Mouse (Mus musculus) liver, postnatal 0 days (tissue): ENCODE measurements around the gene Gm20388. TPM values are rescaled to one million over a fixed set of nuclear protein-coding genes. Genes with fewer than 3 reads are reported as not detected.

ENCODE experiments used
- ATAC-seq: fragments of 200-750 bp; cut with Nextera tagmentation; 2 replicates; pipeline ENCODE4 v1.8.0; 2017; ENCODE audit warnings: mild to moderate bottlenecking, moderate library complexity
- DNase-seq: peaks from one replicate; pipeline ENCODE4 v3.0.0-alpha.2; 2016
- H3K27ac ChIP-seq: fragments of 300-500 bp; sonication (generic); 2 replicates; pipeline ENCODE4 v1.5.1; 2014; ENCODE audit warnings: antibody characterized with exemption, moderate library complexity, mild to moderate bottlenecking, low read depth
- H3K27me3 ChIP-seq: fragments of 300-500 bp; sonication (generic); 2 replicates; pipeline ENCODE4 v1.6.1; 2014; ENCODE audit warnings: low read length, control low read depth, mixed read lengths; ENCODE audit not compliant: insufficient read depth
- H3K36me3 ChIP-seq: fragments of 300-500 bp; sonication (generic); replicated peaks from 2 replicates; pipeline ENCODE4 v1.6.1; 2014; ENCODE audit warnings: mild to moderate bottlenecking, control low read depth, low read length, moderate library complexity, mixed read lengths; ENCODE audit not compliant: insufficient read depth
- H3K4me1 ChIP-seq: fragments of 300-500 bp; sonication (generic); 2 replicates; pipeline ENCODE4 v1.6.1; 2014; ENCODE audit warnings: antibody characterized with exemption, mild to moderate bottlenecking, control low read depth; ENCODE audit not compliant: insufficient read depth
- H3K4me2 ChIP-seq: fragments of 300-500 bp; sonication (generic); 2 replicates; pipeline ENCODE4 v1.6.1; 2014; ENCODE audit warnings: low read depth, mild to moderate bottlenecking, low read length, moderate library complexity, mixed read lengths
- H3K4me3 ChIP-seq: fragments of 300-500 bp; sonication (generic); 2 replicates; pipeline ENCODE4 v1.5.1; 2014; ENCODE audit warnings: low read depth, low read length
- H3K9ac ChIP-seq: fragments of 300-500 bp; sonication (generic); replicated peaks from 2 replicates; pipeline ENCODE4 v1.6.1; 2014; ENCODE audit warnings: mild to moderate bottlenecking, moderate library complexity
- H3K9me3 ChIP-seq: fragments of 300-500 bp; sonication (generic); 2 replicates; pipeline ENCODE4 v1.6.1; 2016; ENCODE audit warnings: mild to moderate bottlenecking, control low read depth, low read length, mixed read lengths
- CTCF ChIP-seq: sonication (generic); IDR thresholded peaks from 2 replicates; pipeline ENCODE4 v1.5.1; 2016; ENCODE audit warnings: antibody characterized with exemption, low read depth
- EP300 ChIP-seq: IDR thresholded peaks from 2 replicates; pipeline ENCODE4 v1.6.1; 2016; ENCODE audit warnings: antibody characterized with exemption, low read depth, mild to moderate bottlenecking
- WGBS: fragments of 180-500 bp; shearing (Covaris S2); extraction: QIAGEN DNeasy Blood & Tissue Kit; methylation state at CpG from one replicate; pipeline ENCODE4 v1.1.7; 2014; ENCODE audit not compliant: insufficient replicate concordance; 5-methylcytosine and 5-hydroxymethylcytosine counted together
- polyA plus RNA-seq: library from polyadenylated mRNA; unstranded; fragments of >200 nt; fragmentation: Nextera tagmentation; extraction: Ambion mirVana; gene quantifications from 2 replicates; pipeline ENCODE4 v1.2.1, GENCODE M21; 2015

Gm20388 gene
- polyA plus RNA-seq, 1 experiment from 2014 or later, result not detected

DNA sequence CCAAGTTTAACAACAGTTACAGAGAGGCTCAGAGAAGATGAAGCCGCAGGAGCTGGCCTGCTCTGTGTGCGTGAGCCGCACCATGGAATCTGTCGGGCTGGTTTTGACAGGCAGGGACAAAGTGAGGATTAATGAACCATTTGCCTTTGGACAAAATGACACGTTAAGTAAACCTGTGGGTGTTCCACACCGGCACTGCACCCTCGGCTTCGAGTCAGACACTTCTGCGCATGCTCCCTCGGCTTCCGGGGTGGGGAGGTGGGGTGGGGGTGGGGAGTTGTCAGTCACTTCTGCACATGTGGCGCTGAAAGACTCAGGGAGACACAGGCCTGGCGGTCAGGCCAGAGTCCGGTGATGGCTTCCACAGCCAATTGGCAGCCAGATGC is 1352.7 kb downstream of the Gm20388 start:
- peaks cover 7% of the 10 kb centered on the region for H3K4me1 ChIP-seq
- H3K4me3 ChIP-seq, result no peak overlapping the region
- no peak overlapping the region; the same call in 1 of the 2 replicates for H3K27ac ChIP-seq
- H3K4me2 ChIP-seq, result peak overlapping the region; percentile 47; the same call in 1 of the 2 replicates
- no peaks in the 10 kb centered on the region for H3K9me3 ChIP-seq
- peak; percentile 34 for DNase-seq
- H3K9ac ChIP-seq, result no peak overlapping the region
- ATAC-seq, result 0 out of 2 replicates have a peak, but pooled peaks have one; percentile 31
- no peaks in the 10 kb centered on the region for H3K36me3 ChIP-seq
- H3K27me3 ChIP-seq, result no peaks in the 10 kb centered on the region
- whole genome bisulfite sequencing, result 36% methylated on average over 14 of the region's 14 CpGs
- TF ChIP-seq EP300, result no peak
- TF ChIP-seq CTCF, result no peak

GRCm38 (mm10) chr8:121264260-121264659 is 1353.6 kb downstream of the Gm20388 start:
- no peaks in the 10 kb centered on the region for H3K9me3 ChIP-seq

DNA sequence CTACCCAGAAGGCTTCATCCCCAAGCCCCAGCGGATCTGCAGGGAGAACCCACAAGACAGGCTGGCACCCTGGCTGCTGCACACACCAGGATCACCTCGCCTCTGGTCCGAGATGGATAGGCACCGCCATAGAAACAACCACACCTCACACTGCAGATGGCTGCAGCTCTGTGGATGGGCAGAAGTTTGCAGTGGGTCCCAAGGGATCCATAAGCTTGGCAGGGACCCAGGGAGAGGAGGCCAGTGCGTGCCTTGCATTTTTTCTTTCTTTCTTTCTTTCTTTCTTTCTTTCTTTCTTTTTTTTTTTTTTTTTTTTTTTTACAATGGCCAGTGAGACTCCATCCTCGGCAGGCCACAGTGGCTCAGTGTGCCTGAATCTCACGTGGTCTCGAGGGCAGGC is 1360.9 kb downstream of the Gm20388 start:
- no peak overlapping the region for H3K4me3 ChIP-seq
- H3K9ac ChIP-seq, result no peak overlapping the region
- no peaks in the 10 kb centered on the region for H3K36me3 ChIP-seq
- no peak overlapping the region for H3K27ac ChIP-seq
- H3K27me3 ChIP-seq, result no peaks in the 10 kb centered on the region
- no peak for DNase-seq
- WGBS, result 67% methylated on average over 8 of the region's 8 CpGs
- H3K9me3 ChIP-seq, result no peaks in the 10 kb centered on the region
- H3K4me2 ChIP-seq, result no peak overlapping the region
- H3K4me1 ChIP-seq, result no peaks in the 10 kb centered on the region
- no peak for ATAC-seq
- no peak for TF ChIP-seq CTCF

More at GRCm38 (mm10) chr8:121264260-121264659, 1353.6 kb downstream of the Gm20388 start:
- H3K4me3 ChIP-seq, result no peak overlapping the region
- WGBS, result 71% methylated on average over 9 of the region's 9 CpGs
- ATAC-seq, result no peak
- H3K4me2 ChIP-seq, result no peak overlapping the region
- no peak overlapping the region for H3K9ac ChIP-seq
- TF ChIP-seq EP300 (no peak), CTCF (no peak)
- H3K36me3 ChIP-seq, result no peaks in the 10 kb centered on the region
- DNase-seq, result no peak
- H3K27ac ChIP-seq, result no peak overlapping the region
- no peaks in the 10 kb centered on the region for H3K27me3 ChIP-seq
- peaks cover 5% of the 10 kb centered on the region for H3K4me1 ChIP-seq

GRCm38 (mm10) chr8:121273195-121273594 is 1362.6 kb downstream of the Gm20388 start:
- Histone ChIP-seq H3K4me2 (peak overlapping the region; percentile 13; the same call in 1 of the 2 replicates), H3K4me1 (no peaks in the 10 kb centered on the region), H3K27me3 (no peaks in the 10 kb centered on the region), H3K27ac (no peak overlapping the region), H3K4me3 (no peak overlapping the region), H3K9me3 (no peaks in the 10 kb centered on the region), H3K9ac (no peak overlapping the region), H3K36me3 (no peaks in the 10 kb centered on the region)
- ATAC-seq (no peak), DNase-seq (peak; percentile 33)
- WGBS, result 37% methylated on average over 14 of the region's 14 CpGs
- TF ChIP-seq CTCF, result no peak
- no peak for TF ChIP-seq EP300

- no peak overlapping the region for H3K4me2 ChIP-seq
- no peaks in the 10 kb centered on the region for H3K27me3 ChIP-seq
- no peak overlapping the region for H3K9ac ChIP-seq
- no peaks in the 10 kb centered on the region for H3K4me1 ChIP-seq
- H3K36me3 ChIP-seq, result no peaks in the 10 kb centered on the region
- TF ChIP-seq EP300 (no peak), CTCF (no peak)
- no peak overlapping the region for H3K4me3 ChIP-seq
- no peak overlapping the region for H3K27ac ChIP-seq
- ATAC-seq (no peak), DNase-seq (no peak)
- 73% methylated on average over 15 of the region's 15 CpGs for WGBS
- no peaks in the 10 kb centered on the region for H3K9me3 ChIP-seq
Measured at GRCm38 (mm10) chr8:121273620-121274019, 1363.0 kb downstream of the Gm20388 start.

- no peak overlapping the region for H3K4me3 ChIP-seq
- no peaks in the 10 kb centered on the region for H3K27me3 ChIP-seq
- TF ChIP-seq CTCF (no peak), EP300 (no peak)
- no peaks in the 10 kb centered on the region for H3K9me3 ChIP-seq
- H3K4me1 ChIP-seq, result no peaks in the 10 kb centered on the region
- no peak for DNase-seq
- H3K9ac ChIP-seq, result no peak overlapping the region
- no peak overlapping the region for H3K27ac ChIP-seq
- WGBS, result 61% methylated on average over 9 of the region's 9 CpGs
- ATAC-seq, result no peak
- no peaks in the 10 kb centered on the region for H3K36me3 ChIP-seq
- no peak overlapping the region for H3K4me2 ChIP-seq
Measured at GRCm38 (mm10) chr8:121280414-121280813, 1369.8 kb downstream of the Gm20388 start.

DNA sequence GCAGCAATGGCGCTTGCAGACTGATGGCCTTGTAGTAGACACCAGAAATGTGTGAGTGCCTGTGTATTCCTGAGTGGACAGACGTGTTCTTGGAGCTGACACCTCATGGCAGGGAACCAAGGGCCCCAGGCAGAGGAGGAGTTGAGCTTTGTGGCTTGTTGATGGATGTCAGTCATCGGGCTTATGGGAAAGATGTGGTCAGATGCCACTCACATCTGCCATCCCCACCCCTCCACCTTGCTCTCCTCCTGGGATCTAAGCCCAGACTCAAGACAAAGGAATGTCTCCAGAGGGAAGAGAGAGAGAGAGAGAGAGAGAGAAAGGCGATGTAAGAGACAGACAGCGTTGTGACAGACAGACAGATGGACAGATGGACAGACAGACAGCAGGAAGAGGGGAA is 1378.7 kb downstream of the Gm20388 start:
- 74% methylated on average over 5 of the region's 5 CpGs for WGBS
- no peaks in the 10 kb centered on the region for H3K36me3 ChIP-seq
- no peaks in the 10 kb centered on the region for H3K9me3 ChIP-seq
- DNase-seq (no peak), ATAC-seq (no peak)
- no peaks in the 10 kb centered on the region for H3K4me1 ChIP-seq
- H3K27me3 ChIP-seq, result no peaks in the 10 kb centered on the region
- H3K27ac ChIP-seq, result no peak overlapping the region
- no peak overlapping the region for H3K9ac ChIP-seq
- no peak overlapping the region for H3K4me3 ChIP-seq
- TF ChIP-seq CTCF (no peak), EP300 (no peak)
- H3K4me2 ChIP-seq, result no peak overlapping the region
